13 mouse cellular contexts compared by ENCODE assay signal in genomic region chr11:11947857-11948256, GRCm38 (mm10). TPM values are rescaled to one million over a fixed set of nuclear protein-coding genes. Genes with fewer than 3 reads are reported as not detected.
DNase-seq lines count a peak whose midpoint lies in the region; ATAC-seq and TF ChIP-seq lines count a peak whose summit lies in the region.
"Had no signal": no experiment of that assay in that cellular context is flagged by ENCODE, and none has a peak within 500 bp of the region (broad histone marks: within the 10 kb centered on the region; RNA-seq: fewer than 3 reads in every experiment).

No protein-coding gene starts in this region.

- no peak for DNase-seq in gastrocnemius, adult 2 months
- no peak for DNase-seq in gastrocnemius, postnatal 10 days
- DNase-seq in kidney, adult 2 months: no peak
- no peak for DNase-seq in embryonic facial prominence, embryonic 11.5 days (ENCODE audit: low spot score)
- no peak for DNase-seq in frontal cortex, postnatal 14 days (ENCODE audit: low spot score in 2 of 2)
- no peak for DNase-seq in right cerebral cortex, postnatal 10 days (ENCODE audit: low spot score in 2 of 2)
- DNase-seq: adrenal gland, postnatal 36 days; kidney, adult 11 months; thymus, adult 2 months had no signal

- no peaks in the 10 kb centered on the region for H3K27me3 ChIP-seq in kidney, embryonic 14.5 days (ENCODE audit: control insufficient read depth, insufficient read depth, low read length)
- H3K27me3 ChIP-seq in kidney, adult 2 months (replicated peaks; ENCODE audit: control insufficient read depth, insufficient read depth, low read length): no peaks in the 10 kb centered on the region
- no peaks in the 10 kb centered on the region for H3K27me3 ChIP-seq in embryonic facial prominence, embryonic 11.5 days (ENCODE audit: control insufficient read depth, insufficient read depth, low read length)
- H3K27me3 ChIP-seq in limb, embryonic 13.5 days: no peaks in the 10 kb centered on the region

- no peak overlapping the region for H3K9ac ChIP-seq in kidney, embryonic 14.5 days (ENCODE audit: low read depth, low read length)
- H3K9ac ChIP-seq in embryonic facial prominence, embryonic 11.5 days (replicated peaks; ENCODE audit: low read length): no peak overlapping the region; the same call in 1 of the 2 replicates
- H3K9ac ChIP-seq in limb, embryonic 13.5 days: no peak overlapping the region

- intact Hi-C loops in gastrocnemius, adult 2 months (cut with DNase I): loop anchor here (5.0 kb wide), 1 partner anchor 46 kb away; no protein-coding TSS in a partner anchor

- no peak overlapping the region for H3K4me3 ChIP-seq in gastrocnemius, adult 2 months
- no peak overlapping the region for H3K4me3 ChIP-seq in kidney, embryonic 14.5 days (ENCODE audit: low read length)
- no peak overlapping the region for H3K4me3 ChIP-seq in kidney, adult 2 months (ENCODE audit: insufficient read depth, low read depth, low read length)
- H3K4me3 ChIP-seq in embryonic facial prominence, embryonic 11.5 days (ENCODE audit: low read depth, low read length): no peak overlapping the region
- no peak overlapping the region for H3K4me3 ChIP-seq in limb, embryonic 13.5 days

- H3K4me2 ChIP-seq in kidney, embryonic 14.5 days (replicated peaks; ENCODE audit: low read depth, low read length): no peak overlapping the region
- no peak overlapping the region for H3K4me2 ChIP-seq in embryonic facial prominence, embryonic 11.5 days (ENCODE audit: low read depth, low read length)
- 0 out of 2 replicates have a peak overlapping the region, but pooled peaks have one; percentile 36 for H3K4me2 ChIP-seq in limb, embryonic 13.5 days (replicated peaks)

- 0 out of 2 replicates have a peak, but pooled peaks cover 13% of the 10 kb centered on the region for H3K4me1 ChIP-seq in kidney, embryonic 14.5 days (ENCODE audit: control insufficient read depth, insufficient read depth, low read length)
- no peaks in the 10 kb centered on the region; the same call in 1 of the 2 replicates for H3K4me1 ChIP-seq in kidney, adult 2 months (ENCODE audit: control insufficient read depth, insufficient read depth, low read length)
- peaks cover 6% of the 10 kb centered on the region for H3K4me1 ChIP-seq in embryonic facial prominence, embryonic 11.5 days (ENCODE audit: control insufficient read depth, insufficient read depth, low read length)
- H3K4me1 ChIP-seq in limb, embryonic 13.5 days: peaks cover 54% of the 10 kb centered on the region

- ATAC-seq in kidney, embryonic 14.5 days (ENCODE audit: low FRiP score, low TSS enrichment): no peak
- ATAC-seq in embryonic facial prominence, embryonic 11.5 days (replicated peaks; ENCODE audit: insufficient number of reproducible peaks, low FRiP score, low TSS enrichment, low read depth): no peak
- peak; percentile 9; the same call in 1 of the 2 replicates for ATAC-seq in limb, embryonic 13.5 days (ENCODE audit: low FRiP score, low read depth)

- peak overlapping the region; percentile 64 for H3K27ac ChIP-seq in gastrocnemius, adult 2 months
- H3K27ac ChIP-seq in kidney, embryonic 14.5 days (ENCODE audit: low read depth, low read length): peak overlapping the region; percentile 65; the same call in 1 of the 2 replicates
- no peak overlapping the region for H3K27ac ChIP-seq in kidney, adult 2 months (ENCODE audit: insufficient read depth, low read depth, low read length)
- peak overlapping the region; percentile 87 for H3K27ac ChIP-seq in embryonic facial prominence, embryonic 11.5 days (replicated peaks; ENCODE audit: low read depth, low read length)
- H3K27ac ChIP-seq in limb, embryonic 13.5 days: peak overlapping the region; percentile 96

- TF ChIP-seq POLR2A in kidney, adult 2 months (IDR thresholded peaks at IDR 0.05; ENCODE audit: low read depth, low read length): no peak

- no peaks in the 10 kb centered on the region for H3K9me3 ChIP-seq in kidney, embryonic 14.5 days (ENCODE audit: control insufficient read depth, low read length)
- H3K9me3 ChIP-seq in embryonic facial prominence, embryonic 11.5 days (replicated peaks; ENCODE audit: control insufficient read depth, low read length): no peaks in the 10 kb centered on the region
- H3K9me3 ChIP-seq in limb, embryonic 13.5 days: no peaks in the 10 kb centered on the region
- H3K9me3 ChIP-seq: G1E had no signal

- TF ChIP-seq CTCF in gastrocnemius, adult 2 months (IDR thresholded peaks at IDR 0.05): no peak
- no peak for TF ChIP-seq CTCF in kidney, adult 2 months (conservative IDR thresholded peaks at IDR 0.05; ENCODE audit: insufficient read depth, insufficient read length, low read depth, low read length)

- 52% methylated on average over 5 of the region's 5 CpGs for WGBS in kidney, embryonic 14.5 days
- 62% methylated on average over 5 of the region's 5 CpGs for WGBS in kidney, adult 2 months
- 70% methylated on average over 5 of the region's 5 CpGs for WGBS in embryonic facial prominence, embryonic 11.5 days
- WGBS in limb, embryonic 13.5 days: 58% methylated on average over 5 of the region's 5 CpGs

- H3K36me3 ChIP-seq in kidney, embryonic 14.5 days (ENCODE audit: control insufficient read depth, insufficient read depth, low read length): peaks cover 54% of the 10 kb centered on the region
- H3K36me3 ChIP-seq in kidney, adult 2 months (ENCODE audit: control insufficient read depth, insufficient read depth, low read length): no peaks in the 10 kb centered on the region
- no peaks in the 10 kb centered on the region; the same call in 1 of the 2 replicates for H3K36me3 ChIP-seq in embryonic facial prominence, embryonic 11.5 days (replicated peaks; ENCODE audit: control insufficient read depth, insufficient read depth, low read depth, low read length)
- H3K36me3 ChIP-seq in limb, embryonic 13.5 days: peaks cover 67% of the 10 kb centered on the region
- H3K36me3 ChIP-seq: G1E had no signal

RNA-seq across cellular contexts. Expression of gene Ddc, which starts 49.9 kb away (rescaled TPM):
- under 1 TPM; 0.61 to 0.81 TPM for total RNA-seq in gastrocnemius, adult 2 months (2021)
- total RNA-seq in gastrocnemius, postnatal 10 days (2021): 10 to 100 TPM; 38.1 to 45.7 TPM
- 7.1 and 8.4 TPM in 2 replicates for polyA plus RNA-seq in kidney, embryonic 14.5 days (2014; fragmentation: Nextera tagmentation; extraction: Ambion mirVana)
- 96.2 and 103 TPM in 2 replicates for polyA plus RNA-seq in kidney, adult 2 months (2012; rRNA removed)
- polyA plus RNA-seq in embryonic facial prominence, embryonic 11.5 days (2014; fragmentation: Nextera tagmentation; extraction: Ambion mirVana): 9.6 and 10.4 TPM in 2 replicates
- 16.8 and 18.4 TPM in 2 replicates for polyA plus RNA-seq in limb, embryonic 13.5 days (2015; fragmentation: Nextera tagmentation; extraction: Ambion mirVana)
- total RNA-seq: megakaryocyte progenitor cell, adult 5-6 weeks had no signal
